In genomic region chr4:43078071-43078718, GRCm38 (mm10) we compare ENCODE assay signal across 15 mouse cellular contexts.
"Had no signal": no experiment of that assay in that cellular context is flagged by ENCODE, and none has a peak within 500 bp of the region (broad histone marks: within the 10 kb centered on the region; RNA-seq: fewer than 3 reads in every experiment).

No protein-coding gene starts in this region.

- ATAC-seq: liver, embryonic 12.5 days had no signal

- H3K27me3 ChIP-seq: limb, embryonic 15.5 days; liver, embryonic 12.5 days; neural tube, embryonic 15.5 days had no signal

- H3K9ac ChIP-seq: limb, embryonic 15.5 days; liver, embryonic 12.5 days; lung, embryonic 14.5 days; neural tube, embryonic 15.5 days had no signal

- H3K4me2 ChIP-seq: limb, embryonic 15.5 days; liver, embryonic 12.5 days; lung, embryonic 14.5 days; neural tube, embryonic 15.5 days had no signal

- DNase-seq: layer of hippocampus, adult 9-11 months; layer of hippocampus, postnatal 36 days; lung, embryonic 14.5 days; lung, postnatal 10 days; lung, postnatal 4 days; midbrain, embryonic 14.5 days; right cerebral cortex, adult 18-20 months; right cerebral cortex, postnatal 25 days; thymus, adult 18-20 months; thymus, postnatal 14 days had no signal

- H3K4me1 ChIP-seq: liver, embryonic 12.5 days; midbrain, embryonic 10.5 days; neural tube, embryonic 15.5 days had no signal

- H3K4me3 ChIP-seq: limb, embryonic 15.5 days; liver, embryonic 12.5 days; midbrain, embryonic 10.5 days; myocyte; neural tube, embryonic 15.5 days had no signal

- H3K27ac ChIP-seq: limb, embryonic 15.5 days; liver, embryonic 12.5 days; midbrain, embryonic 10.5 days; neural tube, embryonic 15.5 days had no signal

- H3K9me3 ChIP-seq: limb, embryonic 15.5 days; liver, embryonic 12.5 days; midbrain, embryonic 10.5 days; neural tube, embryonic 15.5 days had no signal

- H3K36me3 ChIP-seq: limb, embryonic 15.5 days; liver, embryonic 12.5 days; midbrain, embryonic 10.5 days; neural tube, embryonic 15.5 days had no signal
